Mouse (Mus musculus) neural tube, embryonic 11.5 days (tissue): ENCODE measurements around the gene Lpp. TPM values are rescaled to one million over a fixed set of nuclear protein-coding genes. Genes with fewer than 3 reads are reported as not detected.

ENCODE experiments used
- ATAC-seq: fragments of 200-750 bp; cut with Nextera tagmentation; 2 replicates; pipeline ENCODE4 v1.8.0; 2017; ENCODE audit warnings: moderate number of reproducible peaks, mild to moderate bottlenecking, moderate TSS enrichment, moderate library complexity; ENCODE audit not compliant: insufficient read depth, low FRiP score, low TSS enrichment
- DNase-seq: peaks from one replicate; pipeline ENCODE4 v3.0.0-alpha.2; 2015; ENCODE audit warnings: low spot score
- H3K27ac ChIP-seq: fragments of 300-500 bp; sonication (generic); 2 replicates; pipeline ENCODE4 v1.5.1; 2014; ENCODE audit warnings: low read depth, mild to moderate bottlenecking, low read length
- H3K27me3 ChIP-seq: fragments of 300-500 bp; sonication (generic); 2 replicates; pipeline ENCODE4 v1.6.1; 2014; ENCODE audit warnings: mild to moderate bottlenecking, low read length, mixed read lengths; ENCODE audit not compliant: control insufficient read depth, insufficient read depth
- H3K36me3 ChIP-seq: fragments of 300-500 bp; sonication (generic); 2 replicates; pipeline ENCODE4 v1.6.1; 2014; ENCODE audit warnings: mild to moderate bottlenecking, low read length, moderate library complexity, mixed read lengths; ENCODE audit not compliant: control insufficient read depth, insufficient read depth
- H3K4me1 ChIP-seq: fragments of 300-500 bp; sonication (generic); 2 replicates; pipeline ENCODE4 v1.6.1; 2014; ENCODE audit warnings: low read length, mixed read lengths; ENCODE audit not compliant: control insufficient read depth, insufficient read depth
- H3K4me2 ChIP-seq: fragments of 300-500 bp; sonication (generic); 2 replicates; pipeline ENCODE4 v1.6.1; 2014; ENCODE audit warnings: low read depth, mild to moderate bottlenecking, moderate library complexity
- H3K4me3 ChIP-seq: fragments of 300-500 bp; sonication (generic); 2 replicates; pipeline ENCODE4 v1.5.1; 2014; ENCODE audit warnings: low read depth, low read length
- H3K9ac ChIP-seq: fragments of 300-500 bp; sonication (generic); 2 replicates; pipeline ENCODE4 v1.6.1; 2014; ENCODE audit warnings: mild to moderate bottlenecking, low read length
- H3K9me3 ChIP-seq: fragments of 300-500 bp; sonication (generic); 2 replicates; pipeline ENCODE4 v1.6.1; 2016; ENCODE audit warnings: low read length; ENCODE audit not compliant: control insufficient read depth
- whole genome bisulfite sequencing: fragments of 180-500 bp; shearing (Covaris S2); extraction: QIAGEN DNeasy Blood & Tissue Kit; methylation state at CpG from one replicate; pipeline ENCODE4 v1.1.7; 2014; 5-methylcytosine and 5-hydroxymethylcytosine counted together
- polyA plus RNA-seq: library from polyadenylated mRNA; unstranded; fragments of >200 nt; fragmentation: Nextera tagmentation; extraction: Ambion mirVana; gene quantifications from 2 replicates; pipeline ENCODE4 v1.2.1, GENCODE M21; 2014

Gene Lpp
- polyA plus RNA-seq, 1 experiment from 2014 or later, result 21.7 TPM

- no peaks in the 10 kb centered on the region for H3K4me1 ChIP-seq
- H3K27me3 ChIP-seq, result no peaks in the 10 kb centered on the region
- H3K4me2 ChIP-seq, result no peak overlapping the region
- H3K27ac ChIP-seq, result no peak overlapping the region
- DNase-seq (no peak), ATAC-seq (no peak)
- no peaks in the 10 kb centered on the region for H3K9me3 ChIP-seq
- H3K9ac ChIP-seq, result no peak overlapping the region
- 95% methylated on average over 5 of the region's 5 CpGs for WGBS
- H3K36me3 ChIP-seq, result no peaks in the 10 kb centered on the region
- H3K4me3 ChIP-seq, result no peak overlapping the region
Measured at GRCm38 (mm10) chr16:24840073-24840472, 446.8 kb downstream of the Lpp start.

- Histone ChIP-seq H3K4me2 (no peak overlapping the region), H3K36me3 (no peaks in the 10 kb centered on the region), H3K27ac (no peak overlapping the region), H3K4me3 (no peak overlapping the region), H3K9ac (no peak overlapping the region), H3K4me1 (no peaks in the 10 kb centered on the region), H3K27me3 (no peaks in the 10 kb centered on the region), H3K9me3 (no peaks in the 10 kb centered on the region)
- WGBS, result 87% methylated on average over 1 of the region's 1 CpGs
- ATAC-seq (no peak), DNase-seq (no peak)
Measured at GRCm38 (mm10) chr16:24846141-24846540, 452.8 kb downstream of the Lpp start.

DNA sequence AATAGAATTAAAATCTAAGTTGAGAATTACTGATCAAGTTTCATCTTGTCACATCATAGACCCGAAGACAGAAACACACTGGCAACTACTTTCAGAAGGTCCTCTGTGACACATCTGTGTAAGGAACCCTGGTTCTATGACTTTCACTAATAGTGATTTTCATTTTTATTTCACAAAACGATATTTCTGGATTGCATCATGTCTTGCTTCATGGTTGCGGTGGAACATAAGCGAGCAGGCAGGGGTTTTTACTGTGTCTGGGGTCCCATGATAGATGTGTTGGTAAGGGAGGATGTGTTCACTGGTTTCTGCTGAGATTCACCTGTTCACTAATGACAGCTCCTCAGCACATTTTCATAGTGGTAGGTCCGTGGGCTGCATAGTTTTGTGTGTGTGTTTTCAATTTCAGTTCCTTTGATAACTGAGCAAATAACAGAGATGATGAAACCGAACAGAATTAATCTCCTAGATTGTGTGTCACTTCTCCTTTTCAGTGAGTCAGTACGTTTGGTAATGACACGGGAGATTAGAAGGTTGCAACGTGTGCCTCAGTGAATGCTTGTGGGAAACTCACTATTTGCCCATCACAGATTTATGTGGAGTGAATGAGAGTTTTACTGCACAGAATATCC, 466.3 kb downstream of the Lpp start:
- WGBS, result 87% methylated on average over 9 of the region's 9 CpGs
- no peak overlapping the region for H3K4me2 ChIP-seq
- no peak for DNase-seq

GRCm38 (mm10) chr16:24860445-24860844, 467.1 kb downstream of the Lpp start:
- DNase-seq, result no peak
- Histone ChIP-seq H3K36me3 (no peaks in the 10 kb centered on the region), H3K9ac (no peak overlapping the region), H3K9me3 (no peaks in the 10 kb centered on the region), H3K27me3 (no peaks in the 10 kb centered on the region), H3K4me2 (no peak overlapping the region), H3K4me3 (no peak overlapping the region), H3K27ac (no peak overlapping the region), H3K4me1 (no peaks in the 10 kb centered on the region)
- WGBS, result 87% methylated on average over 7 of the region's 7 CpGs
- ATAC-seq, result no peak

More for the DNA sequence above, 466.3 kb downstream of the Lpp start:
- no peaks in the 10 kb centered on the region for H3K36me3 ChIP-seq
- H3K4me3 ChIP-seq, result no peak overlapping the region
- no peak for ATAC-seq
- no peaks in the 10 kb centered on the region for H3K9me3 ChIP-seq
- no peak overlapping the region for H3K27ac ChIP-seq
- no peaks in the 10 kb centered on the region for H3K27me3 ChIP-seq
- no peaks in the 10 kb centered on the region for H3K4me1 ChIP-seq
- no peak overlapping the region for H3K9ac ChIP-seq

- H3K4me3 ChIP-seq, result no peak overlapping the region
- H3K9me3 ChIP-seq, result no peaks in the 10 kb centered on the region
- ATAC-seq, result no peak
- H3K9ac ChIP-seq, result no peak overlapping the region
- H3K27ac ChIP-seq, result no peak overlapping the region
- WGBS, result 87% methylated on average over 5 of the region's 5 CpGs
- no peaks in the 10 kb centered on the region for H3K36me3 ChIP-seq
- no peaks in the 10 kb centered on the region for H3K27me3 ChIP-seq
- DNase-seq, result no peak
- no peak overlapping the region for H3K4me2 ChIP-seq
- H3K4me1 ChIP-seq, result no peaks in the 10 kb centered on the region
Measured at GRCm38 (mm10) chr16:24861374-24861773, 468.1 kb downstream of the Lpp start.

GRCm38 (mm10) chr16:24874235-24874634, 480.9 kb downstream of the Lpp start:
- no peaks in the 10 kb centered on the region for H3K36me3 ChIP-seq
- DNase-seq (no peak), ATAC-seq (no peak)
- 84% methylated on average over 4 of the region's 4 CpGs for WGBS
- H3K27ac ChIP-seq, result no peak overlapping the region
- H3K4me3 ChIP-seq, result no peak overlapping the region
- H3K4me2 ChIP-seq, result no peak overlapping the region
- H3K9me3 ChIP-seq, result no peaks in the 10 kb centered on the region
- no peak overlapping the region for H3K9ac ChIP-seq
- no peaks in the 10 kb centered on the region for H3K4me1 ChIP-seq
- no peaks in the 10 kb centered on the region for H3K27me3 ChIP-seq

DNA sequence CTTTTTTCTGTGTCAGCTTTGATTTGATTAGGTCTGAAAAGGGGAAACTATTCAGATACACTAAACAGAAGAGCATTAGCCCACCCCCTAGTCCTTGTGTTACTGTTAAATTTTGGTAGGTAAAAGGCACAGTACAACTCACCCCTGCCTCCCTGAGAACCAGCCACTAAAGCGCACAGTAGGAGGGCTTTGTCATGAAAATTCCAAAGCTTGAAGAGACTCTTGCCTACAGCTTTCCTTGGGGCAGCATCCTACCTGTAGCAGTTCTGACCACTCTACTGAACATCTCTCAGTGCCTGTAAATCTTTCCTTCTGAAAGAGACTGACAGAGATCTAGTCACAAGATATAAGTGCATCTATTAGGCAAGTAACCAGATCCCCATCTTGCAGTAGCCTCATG, 482.4 kb downstream of the Lpp start:
- H3K36me3 ChIP-seq, result no peaks in the 10 kb centered on the region
- no peak overlapping the region for H3K27ac ChIP-seq
- no peak overlapping the region for H3K4me3 ChIP-seq
- H3K4me2 ChIP-seq, result no peak overlapping the region
- DNase-seq (no peak), ATAC-seq (no peak)
- H3K9me3 ChIP-seq, result no peaks in the 10 kb centered on the region
- WGBS, result 35% methylated on average over 1 of the region's 1 CpGs
- H3K9ac ChIP-seq, result no peak overlapping the region
- H3K27me3 ChIP-seq, result no peaks in the 10 kb centered on the region
- H3K4me1 ChIP-seq, result no peaks in the 10 kb centered on the region

DNA sequence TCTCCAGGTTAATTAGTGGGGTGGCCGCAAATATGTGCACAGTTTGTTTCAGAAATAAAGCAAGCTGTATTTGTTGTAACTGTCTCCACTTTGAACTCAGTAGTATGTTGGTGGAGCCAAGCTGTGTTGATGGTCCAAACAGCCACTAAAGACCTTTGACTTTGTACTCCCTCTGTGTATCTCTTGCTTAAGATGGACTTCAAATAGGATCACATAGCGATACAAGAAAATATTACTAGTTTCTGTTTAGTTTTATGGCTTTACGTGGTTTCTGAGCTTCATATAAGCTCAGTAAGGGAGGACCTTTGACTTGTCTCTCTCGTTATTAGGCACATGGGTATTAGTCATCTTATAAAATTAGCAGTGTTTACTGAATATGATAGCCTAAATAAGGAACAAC, 485.7 kb downstream of the Lpp start:
- DNase-seq (no peak), ATAC-seq (no peak)
- Histone ChIP-seq H3K36me3 (no peaks in the 10 kb centered on the region), H3K27me3 (no peaks in the 10 kb centered on the region), H3K9ac (no peak overlapping the region), H3K9me3 (no peaks in the 10 kb centered on the region), H3K27ac (no peak overlapping the region), H3K4me3 (no peak overlapping the region), H3K4me2 (no peak overlapping the region), H3K4me1 (no peaks in the 10 kb centered on the region)
- WGBS, result 80% methylated on average over 4 of the region's 4 CpGs

- no peak for ATAC-seq
- H3K9ac ChIP-seq, result no peak overlapping the region
- no peaks in the 10 kb centered on the region for H3K4me1 ChIP-seq
- H3K9me3 ChIP-seq, result no peaks in the 10 kb centered on the region
- H3K27ac ChIP-seq, result no peak overlapping the region
- no peaks in the 10 kb centered on the region for H3K27me3 ChIP-seq
- WGBS, result 69% methylated on average over 8 of the region's 8 CpGs
- H3K4me2 ChIP-seq, result no peak overlapping the region
- DNase-seq, result no peak
- H3K4me3 ChIP-seq, result no peak overlapping the region
- no peaks in the 10 kb centered on the region for H3K36me3 ChIP-seq
Measured at GRCm38 (mm10) chr16:24880698-24881097, 487.4 kb downstream of the Lpp start.
